Mouse (Mus musculus) midbrain, embryonic 16.5 days (tissue): ENCODE measurements at regions not wholly inside any gene's neighbourhood (a gene's known extent, or its start where the extent isn't known, plus 50 kb on each side); places are given as distances from the start of the nearest gene placed in this dataset.

Experiments
- ATAC-seq: fragments of 200-750 bp; cut with Nextera tagmentation; 2 replicates; pipeline ENCODE4 v1.8.0; 2017; ENCODE audit warnings: moderate TSS enrichment
- H3K27ac ChIP-seq: fragments of 300-500 bp; sonication (generic); 2 replicates; pipeline ENCODE4 v1.5.1; 2014; ENCODE audit warnings: mild to moderate bottlenecking, low read length, mixed read lengths
- H3K27me3 ChIP-seq: fragments of 300-500 bp; sonication (generic); 2 replicates; pipeline ENCODE4 v1.6.1; 2014; ENCODE audit warnings: low read depth, low read length, mixed read lengths; ENCODE audit not compliant: control insufficient read depth, insufficient read depth
- H3K36me3 ChIP-seq: fragments of 300-500 bp; sonication (generic); 2 replicates; pipeline ENCODE4 v1.6.1; 2014; ENCODE audit warnings: mild to moderate bottlenecking, low read length, moderate library complexity, mixed read lengths; ENCODE audit not compliant: control insufficient read depth, insufficient read depth
- H3K4me1 ChIP-seq: fragments of 300-500 bp; sonication (generic); 2 replicates; pipeline ENCODE4 v1.6.1; 2014; ENCODE audit warnings: mild to moderate bottlenecking, low read length, mixed read lengths; ENCODE audit not compliant: control insufficient read depth, insufficient read depth
- H3K4me2 ChIP-seq: fragments of 300-500 bp; sonication (generic); 2 replicates; pipeline ENCODE4 v1.6.1; 2014; ENCODE audit warnings: mild to moderate bottlenecking, low read length, mixed read lengths
- H3K4me3 ChIP-seq: fragments of 300-500 bp; sonication (generic); 2 replicates; pipeline ENCODE4 v1.5.1; 2014; ENCODE audit warnings: low read depth, mild to moderate bottlenecking, low read length, moderate library complexity, mixed read lengths
- H3K9ac ChIP-seq: fragments of 300-500 bp; sonication (generic); 2 replicates; pipeline ENCODE4 v1.6.1; 2014; ENCODE audit warnings: low read depth, low read length, mixed read lengths
- H3K9me3 ChIP-seq: fragments of 300-500 bp; sonication (generic); replicated peaks from 2 replicates; pipeline ENCODE4 v1.6.1; 2014; ENCODE audit warnings: mild to moderate bottlenecking, low read length, mixed read lengths; ENCODE audit not compliant: control insufficient read depth, poor library complexity, severe bottlenecking
- WGBS: fragments of 180-500 bp; shearing (Covaris S2); extraction: QIAGEN DNeasy Blood & Tissue Kit; methylation state at CpG from one replicate; pipeline ENCODE4 v1.1.7; 2014; 5-methylcytosine and 5-hydroxymethylcytosine counted together

DNA sequence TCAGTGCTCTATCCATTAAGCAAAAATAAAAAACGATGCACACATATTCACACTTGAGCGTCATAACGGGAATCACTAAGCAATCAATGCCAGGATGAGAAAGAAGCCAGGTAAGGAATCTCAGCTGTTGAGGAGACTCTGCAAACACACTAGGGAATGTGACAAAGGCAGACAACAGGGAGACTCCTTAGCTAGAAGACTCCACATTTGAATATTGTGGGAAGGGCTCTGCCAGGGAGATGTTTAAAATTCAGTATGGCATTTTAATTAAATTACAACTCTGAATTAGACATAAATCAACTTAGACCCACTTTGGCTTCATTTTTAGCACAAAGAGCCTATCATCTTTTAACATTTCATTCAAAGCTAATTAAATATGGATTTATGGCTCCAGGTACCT lies 327.9 kb downstream of the Klf6 start:
- H3K27me3 ChIP-seq = no peaks in the 10 kb centered on the region
- H3K4me3 ChIP-seq = no peak overlapping the region
- H3K4me1 ChIP-seq = peaks cover 12% of the 10 kb centered on the region; the same call in 1 of the 2 replicates
- no peak overlapping the region for H3K4me2 ChIP-seq
- 63% methylated on average over 3 of the region's 3 CpGs for WGBS
- no peaks in the 10 kb centered on the region for H3K9me3 ChIP-seq
- H3K9ac ChIP-seq = no peak overlapping the region
- no peak for ATAC-seq
- no peaks in the 10 kb centered on the region for H3K36me3 ChIP-seq
- H3K27ac ChIP-seq = peak overlapping the region; percentile 42; the same call in 1 of the 2 replicates

DNA sequence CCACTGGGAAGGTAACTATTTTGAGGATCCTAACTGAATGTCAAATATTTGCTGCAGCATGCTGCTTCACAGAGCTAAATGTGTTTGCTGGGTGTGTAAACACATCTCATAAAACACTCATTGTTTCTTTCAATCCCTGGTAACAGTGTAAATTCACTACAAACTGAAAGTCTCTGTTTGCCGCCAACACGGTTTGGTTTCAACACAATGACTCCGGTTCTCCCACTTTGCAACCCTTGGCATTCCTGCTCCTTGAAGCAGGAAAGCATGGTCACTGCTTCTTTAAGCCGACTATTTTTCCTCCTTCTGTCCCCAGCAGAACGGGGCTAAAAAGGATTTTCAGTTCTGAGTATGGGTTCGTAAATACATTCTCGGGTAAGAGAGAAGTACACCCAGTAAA lies 328.3 kb downstream of the Klf6 start:
- no peaks in the 10 kb centered on the region for H3K9me3 ChIP-seq
- H3K4me3 ChIP-seq = no peak overlapping the region
- no peaks in the 10 kb centered on the region for H3K36me3 ChIP-seq
- H3K27ac ChIP-seq = peak overlapping the region; percentile 42
- no peak overlapping the region for H3K4me2 ChIP-seq
- no peaks in the 10 kb centered on the region for H3K27me3 ChIP-seq
- no peak overlapping the region for H3K9ac ChIP-seq
- peaks cover 15% of the 10 kb centered on the region for H3K4me1 ChIP-seq
- ATAC-seq = peak; percentile 27; the same call in 1 of the 2 replicates
- WGBS = 21% methylated on average over 7 of the region's 7 CpGs

DNA sequence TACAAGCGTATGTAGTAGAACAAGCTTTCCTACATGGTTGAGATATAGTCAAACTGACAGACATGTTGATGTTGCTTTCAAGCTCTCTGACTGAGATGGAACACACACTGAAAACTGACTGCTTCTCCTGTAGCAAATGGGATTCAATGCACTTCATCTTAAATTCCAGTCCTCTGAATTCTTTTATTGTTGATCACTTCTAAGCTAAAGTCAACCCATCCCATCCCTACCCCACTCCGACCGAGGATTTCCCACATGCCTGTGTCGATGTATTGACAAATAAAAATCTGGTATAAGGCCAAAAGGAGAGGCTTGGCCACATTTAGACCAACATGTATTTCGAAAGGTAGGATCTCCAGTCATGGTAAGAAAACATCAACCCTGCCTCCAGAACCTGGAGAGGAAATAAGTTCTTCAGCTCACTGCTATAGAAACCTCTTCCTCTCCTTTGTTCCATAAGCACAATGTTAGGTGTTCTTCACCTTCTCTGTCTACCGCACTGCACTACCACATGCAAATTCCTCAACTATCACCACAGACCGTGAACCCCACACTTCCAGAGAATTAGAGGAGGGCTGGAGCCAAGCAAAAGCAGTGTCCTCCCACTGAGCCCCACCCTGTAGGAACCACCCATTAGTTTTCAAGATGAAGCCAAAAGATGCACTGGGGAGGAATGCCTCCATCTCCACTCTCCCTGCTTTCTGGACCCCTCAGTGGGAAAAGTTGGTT lies 330.1 kb downstream of the Klf6 start:
- no peak overlapping the region for H3K27ac ChIP-seq
- WGBS = 79% methylated on average over 7 of the region's 7 CpGs
- H3K4me1 ChIP-seq = peaks cover 15% of the 10 kb centered on the region
- no peaks in the 10 kb centered on the region for H3K9me3 ChIP-seq
- 0 out of 2 replicates have a peak, but pooled peaks have one; percentile 22 for ATAC-seq
- no peaks in the 10 kb centered on the region for H3K27me3 ChIP-seq
- H3K4me2 ChIP-seq = no peak overlapping the region
- no peak overlapping the region for H3K9ac ChIP-seq
- no peak overlapping the region for H3K4me3 ChIP-seq
- no peaks in the 10 kb centered on the region for H3K36me3 ChIP-seq

DNA sequence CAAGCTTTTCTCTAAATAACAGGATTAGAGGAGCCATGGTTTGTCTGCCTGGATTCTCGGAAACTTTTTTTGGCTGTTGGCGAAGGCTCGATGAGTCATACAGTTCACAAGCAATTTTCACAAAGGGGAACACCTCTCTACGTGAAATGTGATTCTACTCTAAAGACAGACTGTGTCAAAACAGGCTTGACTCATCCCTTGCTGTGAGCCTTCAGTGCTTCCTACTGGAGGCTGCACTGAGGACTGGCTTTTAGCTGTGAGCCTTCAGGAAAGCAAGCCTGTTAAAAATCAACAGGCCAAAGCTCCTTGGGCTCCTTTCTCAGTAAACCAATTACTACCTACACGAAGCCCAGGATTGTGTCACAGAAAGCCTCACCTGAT lies 330.6 kb downstream of the Klf6 start:
- H3K9ac ChIP-seq = no peak overlapping the region
- no peaks in the 10 kb centered on the region for H3K36me3 ChIP-seq
- peaks cover 15% of the 10 kb centered on the region for H3K4me1 ChIP-seq
- no peak overlapping the region for H3K4me3 ChIP-seq
- H3K27ac ChIP-seq = no peak overlapping the region
- no peaks in the 10 kb centered on the region for H3K27me3 ChIP-seq
- 32% methylated on average over 5 of the region's 5 CpGs for WGBS
- 0 out of 2 replicates have a peak, but pooled peaks have one; percentile 36 for ATAC-seq
- H3K4me2 ChIP-seq = no peak overlapping the region
- H3K9me3 ChIP-seq = no peaks in the 10 kb centered on the region

DNA sequence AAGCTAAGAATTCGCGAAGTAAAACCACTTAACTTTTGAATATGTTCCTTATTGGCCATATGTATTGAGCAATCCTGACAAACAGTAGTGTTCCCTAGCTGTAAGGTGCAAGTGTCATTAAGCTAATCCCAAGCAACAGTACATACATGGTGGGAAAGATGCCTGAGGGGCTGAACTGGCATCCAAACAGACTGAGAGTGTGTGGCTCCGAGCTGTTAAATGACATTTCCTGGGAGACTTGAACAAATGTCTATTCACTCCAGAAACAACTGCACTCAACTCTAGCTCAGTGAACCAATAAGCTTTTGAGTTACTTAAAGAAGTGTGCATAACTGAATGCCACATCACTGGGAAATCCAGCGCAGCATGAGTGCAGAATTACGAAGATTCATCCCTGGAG lies 335.4 kb downstream of the Klf6 start:
- no peak overlapping the region for H3K9ac ChIP-seq
- 73% methylated on average over 5 of the region's 5 CpGs for whole genome bisulfite sequencing
- no peak overlapping the region for H3K4me3 ChIP-seq
- no peaks in the 10 kb centered on the region for H3K27me3 ChIP-seq
- no peak for ATAC-seq
- H3K9me3 ChIP-seq = no peaks in the 10 kb centered on the region
- H3K36me3 ChIP-seq = no peaks in the 10 kb centered on the region
- no peak overlapping the region for H3K27ac ChIP-seq
- peaks cover 14% of the 10 kb centered on the region for H3K4me1 ChIP-seq
- no peak overlapping the region for H3K4me2 ChIP-seq

DNA sequence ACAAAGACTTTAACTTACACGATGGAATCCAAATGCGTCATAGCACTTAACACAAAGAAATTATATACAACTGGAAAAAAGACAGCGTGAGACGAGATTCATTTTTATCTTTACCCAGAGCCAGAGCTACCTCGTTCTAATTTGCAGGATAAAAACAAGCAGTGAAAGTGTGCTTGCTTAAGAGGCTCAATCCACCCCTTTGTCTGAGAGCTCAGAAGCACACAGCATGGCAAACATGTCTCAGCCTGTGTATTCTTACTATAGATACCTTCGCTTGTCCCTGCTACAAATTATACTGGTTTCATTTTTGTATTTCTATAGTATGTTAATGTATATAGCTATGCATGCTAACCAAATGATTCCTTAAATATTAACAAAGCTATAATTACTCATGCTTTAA lies 337.8 kb downstream of the Klf6 start:
- ATAC-seq = no peak; the same call in 1 of the 2 replicates
- Histone ChIP-seq H3K27me3 (no peaks in the 10 kb centered on the region), H3K36me3 (no peaks in the 10 kb centered on the region), H3K9me3 (no peaks in the 10 kb centered on the region), H3K4me1 (peaks cover 5% of the 10 kb centered on the region), H3K4me2 (no peak overlapping the region), H3K27ac (no peak overlapping the region), H3K9ac (no peak overlapping the region), H3K4me3 (no peak overlapping the region)
- 64% methylated on average over 6 of the region's 6 CpGs for WGBS

DNA sequence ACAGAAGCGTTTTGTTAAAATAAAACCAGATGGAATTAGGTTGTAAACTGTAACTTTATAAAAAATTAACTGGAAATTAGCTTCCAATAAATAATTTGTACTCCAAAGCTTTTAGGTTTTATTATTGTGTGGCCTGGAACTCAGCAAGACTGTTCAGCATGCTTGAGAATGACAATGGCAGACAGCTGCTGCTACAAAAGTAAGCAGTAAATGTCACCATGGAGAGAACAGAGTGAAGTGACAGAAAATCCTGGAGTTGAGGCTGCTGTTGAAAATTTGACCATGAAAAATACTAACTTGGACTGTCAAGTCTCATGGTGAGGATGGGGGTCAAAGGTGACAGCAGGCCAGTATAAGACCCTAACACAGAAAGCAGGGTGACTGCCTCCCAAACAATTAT lies 340.2 kb downstream of the Klf6 start:
- WGBS = 91% methylated on average over 1 of the region's 1 CpGs
- no peak overlapping the region for H3K27ac ChIP-seq
- ATAC-seq = no peak

DNA sequence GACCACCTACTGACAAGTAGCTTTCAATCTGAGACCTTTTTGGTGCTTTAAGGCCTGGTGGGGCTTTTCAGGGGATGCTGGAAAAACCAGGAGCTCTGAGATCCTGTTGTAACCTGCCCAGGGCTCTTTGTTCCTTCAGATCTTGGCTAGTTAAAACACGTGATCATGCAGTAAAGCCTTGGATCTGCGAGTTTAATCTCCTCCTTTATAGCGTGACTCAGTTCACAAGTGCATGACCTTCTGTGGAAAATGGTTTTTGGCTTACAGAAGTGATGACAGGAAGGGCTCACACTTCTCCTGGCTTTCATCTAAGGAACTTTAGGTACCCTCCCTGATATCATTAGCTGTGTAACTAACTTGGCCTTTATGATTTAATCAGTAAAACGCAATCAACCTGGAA lies 343.1 kb upstream of the Pitrm1 start:
- Histone ChIP-seq H3K4me2 (no peak overlapping the region), H3K27me3 (no peaks in the 10 kb centered on the region), H3K4me3 (no peak overlapping the region), H3K9ac (no peak overlapping the region), H3K36me3 (no peaks in the 10 kb centered on the region), H3K4me1 (no peaks in the 10 kb centered on the region), H3K9me3 (no peaks in the 10 kb centered on the region), H3K27ac (no peak overlapping the region)
- WGBS = 71% methylated on average over 4 of the region's 4 CpGs
- no peak for ATAC-seq

More for the DNA sequence above, 340.2 kb downstream of the Klf6 start:
- H3K9ac ChIP-seq = no peak overlapping the region
- H3K4me1 ChIP-seq = 0 out of 2 replicates have a peak, but pooled peaks cover 2% of the 10 kb centered on the region
- no peaks in the 10 kb centered on the region for H3K36me3 ChIP-seq
- no peaks in the 10 kb centered on the region for H3K9me3 ChIP-seq
- H3K4me3 ChIP-seq = no peak overlapping the region
- H3K27me3 ChIP-seq = no peaks in the 10 kb centered on the region
- H3K4me2 ChIP-seq = no peak overlapping the region

DNA sequence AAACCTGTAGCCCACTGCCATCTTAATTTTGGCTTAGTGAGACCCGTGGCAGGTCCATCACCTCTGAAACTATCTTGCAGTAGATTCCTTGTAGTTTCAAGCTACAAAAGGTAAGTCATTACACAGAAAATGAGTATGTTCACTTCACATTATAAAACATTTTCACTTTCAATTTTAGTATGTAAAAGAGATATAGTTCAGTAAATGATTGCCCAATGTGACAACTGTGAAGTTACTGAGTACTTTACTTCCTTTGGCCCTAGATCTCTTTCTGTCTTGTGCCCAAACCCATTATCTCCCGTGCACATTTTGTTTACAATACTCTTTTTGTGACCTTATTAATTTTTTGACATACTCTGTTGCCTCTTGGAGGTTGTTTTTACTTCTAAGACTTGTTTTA lies 335.4 kb upstream of the Pitrm1 start:
- no peaks in the 10 kb centered on the region for H3K27me3 ChIP-seq
- H3K4me2 ChIP-seq = no peak overlapping the region
- no peak overlapping the region for H3K27ac ChIP-seq
- H3K4me1 ChIP-seq = no peaks in the 10 kb centered on the region
- no peak overlapping the region for H3K4me3 ChIP-seq
- H3K9me3 ChIP-seq = no peaks in the 10 kb centered on the region
- no peaks in the 10 kb centered on the region for H3K36me3 ChIP-seq
- no peak overlapping the region for H3K9ac ChIP-seq
- no peak for ATAC-seq
- WGBS = 84% methylated on average over 2 of the region's 2 CpGs
